In the genomic region with DNA sequence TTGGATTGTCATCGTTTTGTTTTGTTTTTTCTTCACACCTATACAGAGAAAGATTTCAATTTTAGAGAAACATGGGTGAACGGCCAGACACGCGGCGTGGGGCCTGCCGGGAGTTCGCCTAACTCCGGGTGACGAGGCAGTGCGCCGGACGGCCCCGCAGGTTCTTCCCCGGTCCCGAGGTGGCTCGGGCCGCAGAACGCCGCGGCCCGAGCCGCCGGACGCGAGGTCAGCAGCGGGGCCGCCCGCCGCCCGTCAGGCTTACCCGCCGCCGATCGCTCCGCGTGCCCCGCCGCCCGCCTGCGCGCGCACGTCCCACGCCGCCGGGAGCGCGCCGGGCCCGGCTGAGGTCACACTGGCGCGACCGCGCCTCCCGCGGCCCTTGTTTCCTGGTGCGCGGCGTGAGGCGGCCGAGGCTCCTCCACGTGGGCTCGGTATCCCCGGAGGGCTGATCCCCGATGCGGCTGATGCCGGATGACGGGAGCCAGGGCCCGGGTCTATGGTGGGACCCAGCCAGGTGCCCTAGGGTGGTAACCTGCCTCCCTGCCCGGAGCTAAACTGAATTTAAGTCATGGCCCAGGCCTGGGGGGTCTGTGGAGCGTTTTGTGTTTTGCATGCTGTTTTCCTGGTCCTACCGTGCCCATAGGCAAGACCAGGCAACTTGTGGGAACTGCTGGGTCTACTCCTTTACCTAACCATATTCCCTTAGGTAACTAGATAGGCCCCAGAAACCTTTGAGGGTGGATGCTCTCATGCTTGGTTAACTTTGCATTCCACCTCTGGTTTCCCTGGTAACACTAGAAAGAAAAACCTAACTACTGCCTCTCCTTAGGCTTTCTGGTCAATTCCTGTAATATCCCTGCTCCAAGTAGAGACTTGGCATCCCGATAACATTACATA, we compare ENCODE assay signal across 8 mouse cellular contexts. TPM values are rescaled to one million over a fixed set of nuclear protein-coding genes. Genes with fewer than 3 reads are reported as not detected.
A peak's percentile ranks its signal among the peaks of the same experiment; 100 is the strongest.
DNase-seq lines count a peak whose midpoint lies in the region; ATAC-seq and TF ChIP-seq lines count a peak whose summit lies in the region.

A gene (minus strand): TSS at position 316 of the 897 bp plus-strand sequence.

- TF ChIP-seq POLR2A in kidney, adult 2 months (IDR thresholded peaks at IDR 0.05; ENCODE audit: low read depth, low read length), result no peak

- peak within 1 kb of the TSS; percentile 53 for H3K4me3 ChIP-seq in embryonic facial prominence, embryonic 12.5 days
- peak within 1 kb of the TSS; percentile 51 for H3K4me3 ChIP-seq in kidney, adult 2 months (ENCODE audit: insufficient read depth, low read depth, low read length)

- H3K27ac ChIP-seq in embryonic facial prominence, embryonic 12.5 days, result peak within 1 kb of the TSS; percentile 70
- H3K27ac ChIP-seq in kidney, adult 2 months (ENCODE audit: insufficient read depth, low read depth, low read length), result no peak within 1 kb of the TSS

- H3K27me3 ChIP-seq in embryonic facial prominence, embryonic 12.5 days, result no peaks in the 10 kb centered on the region
- no peaks in the 10 kb centered on the region for H3K27me3 ChIP-seq in kidney, adult 2 months (replicated peaks; ENCODE audit: control insufficient read depth, insufficient read depth, low read length)

- H3K9ac ChIP-seq in embryonic facial prominence, embryonic 12.5 days, result peak within 1 kb of the TSS; percentile 75

- DNase-seq in 3T3-L1 (ENCODE audit: low read depth, low spot score) (peak; percentile 59), liver (peak; percentile 85)
- DNase-seq in adrenal gland, postnatal 14 days, result peak; percentile 91
- peak; percentile 82 to 83 for DNase-seq in heart, adult 18-20 months
- peak; percentile 84 for DNase-seq in kidney, adult 2 months
- peak; percentile 74 to 75 for DNase-seq in spleen, postnatal 36 days (ENCODE audit: low spot score in 2 of 2)

- H3K36me3 ChIP-seq in embryonic facial prominence, embryonic 12.5 days, result no peaks in the 10 kb centered on the region
- no peaks in the 10 kb centered on the region for H3K36me3 ChIP-seq in kidney, adult 2 months (ENCODE audit: control insufficient read depth, insufficient read depth, low read length)

- peaks cover 8% of the 10 kb centered on the region for H3K4me1 ChIP-seq in embryonic facial prominence, embryonic 12.5 days
- 0 out of 2 replicates have a peak, but pooled peaks cover 3% of the 10 kb centered on the region for H3K4me1 ChIP-seq in kidney, adult 2 months (ENCODE audit: control insufficient read depth, insufficient read depth, low read length)

- no peak for TF ChIP-seq CTCF in kidney, adult 2 months (conservative IDR thresholded peaks at IDR 0.05; ENCODE audit: insufficient read depth, insufficient read length, low read depth, low read length)

- ATAC-seq in embryonic facial prominence, embryonic 12.5 days (ENCODE audit: insufficient number of reproducible peaks, insufficient read depth, low FRiP score, low TSS enrichment), result peak; percentile 85
- ATAC-seq in monocyte, adult 5-6 weeks (replicated peaks; ENCODE audit: insufficient number of reproducible peaks, low FRiP score, low TSS enrichment, poor library complexity, severe bottlenecking), result peak; percentile 77

- no peaks in the 10 kb centered on the region for H3K9me3 ChIP-seq in embryonic facial prominence, embryonic 12.5 days

- 2% methylated on average over 62 of the region's 73 CpGs for WGBS in embryonic facial prominence, embryonic 12.5 days
- 3% methylated on average over 72 of the region's 73 CpGs for WGBS in kidney, adult 2 months

- H3K4me2 ChIP-seq in embryonic facial prominence, embryonic 12.5 days (replicated peaks), result peak within 1 kb of the TSS; percentile 72

RNA-seq across cellular contexts. Expression of the gene that starts here (rescaled TPM):
- 20.0 and 23.2 TPM in 2 replicates for total RNA-seq in adrenal gland, postnatal 14 days (2021)
- 30.0 and 33.5 TPM in 2 replicates for polyA plus RNA-seq in embryonic facial prominence, embryonic 12.5 days (2016; fragmentation: Nextera tagmentation; extraction: Ambion mirVana)
- total RNA-seq in heart, adult 18-20 months (2021), result 10 to 100 TPM; 32.2 to 39.2 TPM
- 2.4 and 4.7 TPM in 2 replicates for polyA plus RNA-seq in kidney, adult 2 months (2012; rRNA removed)
- 15.9 to 24.5 TPM (median 15.9 TPM) in 3 replicates for total RNA-seq in monocyte, adult 5-6 weeks (2017)
